Mouse (Mus musculus) erythroblast, embryonic 14.5 days (primary cell): ENCODE measurements around the gene Dennd2a.

Experiments
- GATA1 ChIP-seq: IDR thresholded peaks from 2 replicates; pipeline ENCODE4 v1.6.1; 2012; ENCODE audit warnings: low read length, inconsistent platforms, mixed read lengths
- TAL1 ChIP-seq: IDR thresholded peaks from 3 replicates; pipeline ENCODE4 v1.6.1; 2012; ENCODE audit warnings: low read length, inconsistent platforms, mixed read lengths

DNA sequence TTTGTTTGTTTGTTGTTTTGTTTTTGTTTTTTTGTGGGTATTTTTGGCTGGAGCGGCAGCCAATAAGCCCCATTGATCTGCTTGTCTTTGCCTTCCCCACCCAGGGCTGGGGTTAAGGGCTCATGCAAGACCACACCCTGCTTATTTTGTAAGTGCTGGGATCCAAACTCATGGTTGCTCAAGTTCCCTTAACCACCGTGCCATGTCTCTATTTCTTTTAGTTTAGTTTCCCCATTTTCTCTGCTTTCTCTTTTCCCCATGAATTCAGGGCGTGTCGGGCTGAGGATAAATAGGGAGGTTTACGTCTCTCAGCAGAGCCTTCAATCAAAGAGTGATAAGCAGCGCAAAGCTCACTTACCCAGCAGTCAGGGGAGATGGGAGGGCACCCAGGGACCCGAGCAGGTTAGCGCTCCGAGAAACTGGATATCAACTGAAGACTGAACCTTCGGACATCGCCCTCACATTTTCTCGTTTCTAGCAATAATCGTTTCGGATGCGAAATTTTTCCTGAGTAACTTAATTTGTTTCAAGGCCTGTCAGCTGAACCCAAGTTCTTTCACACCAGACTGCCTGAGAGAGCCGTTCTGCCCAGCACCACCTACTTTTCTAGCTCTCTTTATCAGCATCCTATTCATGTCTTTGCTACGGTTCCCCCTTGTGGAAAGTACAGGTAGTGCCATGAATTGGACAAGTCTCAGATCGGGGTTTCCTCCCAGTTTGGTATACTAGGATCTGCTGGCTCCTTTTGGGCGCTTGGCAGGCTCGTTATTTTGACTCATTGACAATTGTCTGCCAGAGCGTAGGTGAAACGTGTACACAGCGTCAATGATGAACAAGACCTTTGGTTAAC is 4.7 kb upstream of the Dennd2a start:
- TF ChIP-seq GATA1: no peak
- TF ChIP-seq TAL1: no peak
